Mouse (Mus musculus) urinary bladder, postnatal 36 days (tissue): ENCODE measurements around the gene Hs6st2.

Experiments
- DNase-seq, 2 experiments: peaks; one replicate each; pipeline ENCODE4 v3.0.0; 2022; ENCODE audit warnings: low spot score in 2 of 2, mixed read lengths in 1 of 2

The Hs6st2 gene

DNA sequence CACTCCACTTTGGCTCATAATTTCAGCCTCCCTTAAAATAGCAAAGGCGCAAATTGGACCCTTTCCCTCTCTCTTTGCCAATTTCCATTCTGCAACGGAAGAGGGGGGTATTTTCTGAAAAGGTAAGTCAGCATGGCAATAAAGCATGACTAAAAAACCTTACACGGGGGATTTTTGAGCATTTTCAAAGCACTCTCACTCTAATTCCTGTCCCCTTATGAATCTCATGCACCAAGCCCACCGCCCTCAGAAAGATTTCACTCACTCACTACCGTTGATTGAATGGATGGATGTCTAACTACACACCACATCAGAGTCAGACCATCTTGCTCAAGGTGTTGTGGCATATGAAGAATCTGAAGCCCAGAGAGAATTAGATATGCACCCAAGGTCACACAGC, at the start of gene Hs6st2:
TSS of gene Hs6st2 (minus strand) at position 101 of the 400 bp plus-strand sequence.
- DNase-seq: no peak

DNA sequence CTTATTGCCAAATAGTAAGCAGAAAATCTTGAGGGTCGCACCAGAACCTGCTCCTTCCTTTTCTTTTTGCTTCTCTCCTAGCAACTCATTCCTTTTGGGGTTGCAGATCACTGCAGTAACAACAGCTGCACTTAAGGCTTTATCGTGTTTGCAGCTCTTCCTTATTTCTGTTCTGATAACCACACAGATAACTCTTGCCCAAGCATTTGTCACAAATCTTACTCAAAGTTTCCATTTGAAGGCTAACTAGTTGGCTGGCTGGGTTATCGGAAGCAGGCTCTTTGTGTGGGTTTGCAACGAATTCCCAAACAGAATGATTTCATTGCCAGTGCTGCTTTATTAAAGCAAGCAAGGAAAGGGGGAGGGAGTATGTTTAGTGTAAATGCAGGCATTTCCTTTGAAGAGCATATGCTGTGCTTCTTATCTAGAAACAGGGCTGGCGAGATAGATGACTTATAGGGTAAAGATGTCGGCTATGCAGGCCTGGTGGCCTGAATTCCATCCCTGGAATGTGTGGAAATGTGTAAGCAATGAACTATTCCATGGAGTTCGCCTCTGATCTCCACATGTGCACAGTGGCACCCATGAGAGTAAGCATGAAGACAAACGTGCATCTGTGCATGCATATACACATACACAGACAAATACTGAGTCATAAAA, 32.6 kb upstream of the Hs6st2 start:
- DNase-seq: no peak

DNA sequence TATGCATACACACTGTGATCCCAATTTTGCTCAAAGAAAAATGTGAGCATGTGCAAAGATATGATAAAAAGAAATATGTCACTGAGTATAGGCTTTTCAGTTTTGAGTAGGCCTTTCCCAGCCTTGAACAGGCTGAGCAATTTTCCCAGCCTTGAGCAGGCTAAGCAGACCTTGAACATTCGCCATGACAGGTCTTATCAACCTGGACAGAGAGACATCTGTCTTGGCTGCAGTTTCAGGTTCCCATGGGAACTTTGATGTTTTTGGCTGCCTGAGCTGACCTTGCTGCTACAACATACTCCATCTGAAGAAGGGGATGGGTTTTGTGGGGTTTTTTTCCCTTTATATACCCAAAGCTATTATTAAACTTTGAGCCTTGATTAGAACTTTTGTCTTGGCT, 31.3 kb upstream of the Hs6st2 start:
- DNase-seq: no peak

DNA sequence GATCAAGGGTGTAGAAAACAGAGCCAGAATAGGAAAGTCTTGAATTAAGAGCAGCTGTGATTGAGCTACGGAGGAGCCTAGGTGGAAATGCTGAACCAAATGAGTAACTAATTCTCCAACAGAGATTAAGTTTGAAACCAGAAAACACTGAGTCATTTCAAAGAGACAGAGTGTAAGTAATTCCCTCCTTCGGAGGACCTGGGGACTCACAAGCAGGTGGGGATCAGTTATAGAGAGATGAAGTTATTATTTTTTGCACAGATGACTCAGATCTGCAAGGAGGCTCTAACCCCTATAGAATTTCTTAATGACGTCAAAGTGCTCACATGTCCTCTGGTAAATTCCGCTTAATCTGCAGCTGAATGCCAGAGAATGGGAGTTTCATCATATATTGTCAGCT, 21.2 kb upstream of the Hs6st2 start:
- no peak for DNase-seq

DNA sequence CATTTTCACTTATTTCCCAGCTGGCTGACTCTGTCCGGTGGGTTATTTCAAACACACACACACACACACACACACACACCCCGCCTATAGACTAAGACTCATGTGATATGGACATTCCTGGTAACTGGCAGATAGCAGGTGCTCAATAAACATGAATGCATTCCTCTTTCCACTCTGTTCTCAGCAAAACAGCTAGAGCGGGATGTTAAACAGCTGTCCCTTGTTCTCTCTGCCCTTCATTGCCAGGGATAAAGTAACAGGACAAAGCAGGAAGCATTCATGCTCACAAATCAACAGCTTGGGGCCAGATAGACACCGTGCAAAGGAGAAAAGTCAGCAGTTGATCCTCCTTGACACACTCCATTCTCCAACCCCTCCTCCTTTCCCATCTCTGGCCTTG, 17.4 kb upstream of the Hs6st2 start:
- no peak for DNase-seq

DNA sequence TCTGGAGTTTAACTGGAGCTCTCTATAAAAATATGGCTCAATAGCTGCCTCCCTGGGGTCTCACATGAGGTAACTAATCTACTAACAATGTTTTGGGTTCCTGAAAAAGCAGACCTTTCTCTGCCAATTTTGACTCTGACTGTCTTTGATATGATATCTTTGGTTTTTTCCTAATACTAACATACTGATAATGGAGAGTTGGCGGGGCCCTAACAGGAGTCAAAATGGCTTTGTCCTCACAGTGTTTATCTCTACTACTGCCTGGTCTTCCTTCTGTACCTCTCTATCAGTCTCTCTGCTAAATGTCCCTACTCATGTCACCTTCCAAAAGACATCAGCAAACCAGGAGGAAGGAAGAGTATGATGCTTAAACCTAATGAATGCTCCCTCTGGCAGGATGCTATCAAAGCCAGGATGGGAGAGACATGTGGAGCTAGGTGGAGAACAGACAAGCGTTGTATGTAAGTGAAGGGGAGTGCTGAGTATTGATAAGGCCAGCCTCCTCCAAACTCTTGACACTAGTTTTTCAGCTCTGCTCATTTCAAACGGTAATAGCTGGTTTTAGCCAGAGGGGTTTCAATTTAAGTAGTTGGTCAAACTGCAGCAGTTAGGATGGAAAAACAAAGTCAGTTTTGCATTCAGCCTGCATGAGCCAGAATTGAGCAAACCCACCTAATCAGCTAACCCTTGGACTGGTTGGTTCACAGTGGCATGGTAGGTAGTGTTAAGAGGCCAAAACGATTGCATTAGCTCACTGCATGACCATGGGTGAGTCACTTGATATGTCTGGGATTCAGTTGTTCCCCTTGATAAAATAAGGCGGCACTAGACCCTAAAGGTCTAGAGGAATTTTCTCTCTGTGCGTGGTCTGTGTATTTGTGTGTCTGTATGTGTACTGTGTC, 4.6 kb upstream of the Hs6st2 start:
- DNase-seq: no peak

DNA sequence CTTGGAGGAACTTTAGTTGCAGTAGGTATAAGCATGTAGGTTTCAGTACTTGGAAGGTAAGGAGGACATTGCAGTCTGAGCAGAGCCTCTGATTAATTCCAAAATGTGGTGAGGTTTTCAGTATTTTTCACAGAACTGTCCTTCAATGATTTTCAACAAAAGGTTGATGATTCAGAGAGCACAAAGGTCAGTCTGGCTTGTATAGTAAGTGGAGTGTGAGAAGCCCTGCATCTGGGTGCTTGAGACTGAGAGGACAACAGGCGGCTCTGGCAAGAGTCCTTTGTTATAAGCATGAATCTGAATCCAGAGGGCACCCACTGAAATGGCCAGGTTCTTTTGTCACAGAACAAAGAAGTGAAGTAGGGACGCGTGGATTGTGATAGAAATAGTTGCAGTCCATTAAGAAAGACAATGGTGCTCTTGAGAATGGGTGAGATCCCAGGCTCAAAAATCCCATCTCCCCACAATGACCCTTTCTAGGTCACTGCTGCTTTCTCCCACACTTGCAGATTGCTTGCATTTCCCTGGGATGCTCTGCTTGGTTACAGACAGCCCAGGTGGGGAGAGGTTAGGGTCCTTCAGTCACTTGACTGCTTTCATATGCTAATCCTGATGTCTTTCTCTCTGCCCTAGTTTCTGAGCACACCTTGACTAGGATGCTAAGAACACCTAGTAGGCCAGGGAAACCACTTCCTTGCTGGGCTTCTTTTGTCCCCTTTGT, 2.8 kb upstream of the Hs6st2 start:
- DNase-seq: no peak

DNA sequence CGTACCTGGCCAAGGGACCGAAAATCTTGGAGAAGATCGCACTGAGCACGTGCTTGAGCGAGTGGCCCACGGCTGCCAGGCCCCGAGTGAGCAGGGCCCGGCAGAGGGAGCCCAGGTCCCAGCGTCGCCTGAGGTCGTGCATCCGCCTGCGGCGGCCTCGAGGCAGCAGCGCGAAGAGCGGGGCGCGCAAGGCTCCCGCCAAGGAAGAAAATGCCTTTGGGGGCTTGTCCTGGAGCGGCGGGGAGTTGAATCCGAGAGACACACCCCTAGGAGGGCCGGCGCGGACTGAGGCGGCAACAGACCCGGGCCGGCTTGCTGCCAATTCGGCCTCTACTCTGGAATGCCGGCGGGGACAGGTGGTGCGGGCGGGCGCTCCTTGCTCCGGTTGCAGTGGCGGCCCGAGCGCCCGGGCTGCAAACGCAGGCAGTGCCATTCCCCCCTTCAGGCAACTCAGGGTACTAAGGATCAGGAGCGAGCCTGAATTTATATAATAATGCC, 437 bp downstream of the Hs6st2 start:
- no peak for DNase-seq

DNA sequence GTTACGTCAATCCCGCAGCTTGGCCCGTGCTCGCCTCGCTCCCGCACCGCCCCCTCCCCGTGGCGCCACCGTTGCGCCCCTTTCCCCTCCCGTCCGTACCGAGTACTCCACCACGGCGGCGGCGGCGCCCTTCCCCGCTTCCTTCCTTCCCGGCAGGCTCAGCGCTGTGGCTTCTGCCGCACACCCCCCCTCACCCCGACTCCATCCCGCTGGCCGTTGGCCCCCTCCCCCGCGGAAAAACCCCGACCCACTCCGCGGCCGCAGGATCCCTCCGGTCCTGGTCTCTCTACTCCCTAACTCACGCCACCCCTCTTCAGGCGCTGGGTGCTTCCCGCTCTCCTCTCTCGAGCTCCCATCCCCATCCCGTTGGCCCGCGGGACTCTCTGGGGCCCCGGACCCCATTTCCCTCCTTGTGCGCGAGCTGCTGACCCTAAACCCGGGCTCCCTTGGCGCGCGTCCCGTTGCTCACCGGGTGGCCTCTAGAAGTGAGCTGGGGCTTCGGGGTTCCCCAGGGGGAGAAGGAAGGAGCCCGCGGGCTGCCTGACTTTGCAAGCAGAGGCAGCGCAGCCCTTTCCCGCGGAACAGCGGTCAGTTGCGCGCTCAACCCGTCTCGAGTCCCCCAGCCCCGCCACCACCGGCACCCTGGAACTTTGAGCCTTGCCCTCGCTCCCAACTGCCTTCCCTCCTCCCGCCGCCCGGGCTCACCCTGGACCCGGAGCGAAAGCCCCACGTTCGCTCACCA, 1.1 kb downstream of the Hs6st2 start:
- peak in 1 of 2 experiments; percentile 1 for DNase-seq

DNA sequence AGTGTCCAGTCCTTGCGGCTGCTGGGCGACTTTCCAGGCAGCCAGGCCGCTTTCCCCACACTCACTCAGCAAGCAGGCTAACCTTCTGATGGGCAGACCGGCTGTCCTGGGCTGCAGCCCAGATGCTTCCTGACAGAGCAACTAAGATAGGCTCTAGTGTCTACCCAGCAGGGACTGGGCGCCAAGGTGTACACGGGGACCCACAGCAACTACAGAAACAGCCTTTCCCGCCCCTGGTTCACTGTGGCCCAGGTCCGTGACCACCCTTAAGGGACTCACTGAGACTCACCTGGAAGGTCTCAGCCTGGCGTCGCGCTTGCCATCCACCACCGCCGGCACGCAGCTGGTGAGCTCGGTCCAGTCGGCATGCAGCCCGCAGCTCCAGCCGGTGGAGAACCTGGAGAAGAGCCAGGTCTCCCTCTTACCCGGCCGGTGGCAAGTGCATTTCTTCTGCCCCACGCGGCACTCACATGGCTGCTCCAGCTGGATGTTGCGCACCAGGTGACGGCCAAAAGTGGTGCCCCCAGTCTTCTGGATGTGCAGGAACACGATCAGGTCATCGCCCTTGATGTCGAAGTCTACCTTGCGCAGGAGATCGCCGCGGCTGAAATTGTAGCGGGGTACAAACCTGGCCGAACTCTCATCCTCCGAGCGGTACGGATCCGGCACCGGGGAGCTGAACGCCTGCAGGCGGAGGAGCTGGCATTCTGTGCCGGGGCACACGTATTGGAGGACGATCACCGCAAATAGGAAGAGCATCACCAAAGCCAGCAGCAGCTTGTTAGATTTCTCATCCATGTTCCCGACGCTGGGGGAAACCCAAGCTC, 1.8 kb downstream of the Hs6st2 start:
- DNase-seq: peak in 1 of 2 experiments; percentile 1

DNA sequence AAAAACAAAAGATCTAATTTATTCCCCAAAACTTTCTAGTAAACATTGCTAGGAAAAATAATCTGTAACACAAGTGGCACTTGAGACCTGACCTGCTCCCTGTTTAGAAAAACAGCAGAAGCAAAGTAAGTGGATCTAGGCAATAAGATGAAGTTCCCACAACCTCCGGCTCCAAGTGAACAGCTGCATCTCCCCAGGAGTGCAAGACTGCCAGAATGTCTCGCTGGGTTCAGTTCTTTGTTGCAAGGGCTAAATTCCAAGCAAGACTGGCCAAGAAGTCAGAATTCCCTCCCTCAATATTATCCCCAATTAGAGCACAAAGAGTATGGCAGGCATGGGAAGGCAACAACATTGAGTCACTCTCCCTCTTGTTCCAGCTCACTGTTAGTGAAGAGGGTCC, 23.4 kb downstream of the Hs6st2 start:
- no peak for DNase-seq

DNA sequence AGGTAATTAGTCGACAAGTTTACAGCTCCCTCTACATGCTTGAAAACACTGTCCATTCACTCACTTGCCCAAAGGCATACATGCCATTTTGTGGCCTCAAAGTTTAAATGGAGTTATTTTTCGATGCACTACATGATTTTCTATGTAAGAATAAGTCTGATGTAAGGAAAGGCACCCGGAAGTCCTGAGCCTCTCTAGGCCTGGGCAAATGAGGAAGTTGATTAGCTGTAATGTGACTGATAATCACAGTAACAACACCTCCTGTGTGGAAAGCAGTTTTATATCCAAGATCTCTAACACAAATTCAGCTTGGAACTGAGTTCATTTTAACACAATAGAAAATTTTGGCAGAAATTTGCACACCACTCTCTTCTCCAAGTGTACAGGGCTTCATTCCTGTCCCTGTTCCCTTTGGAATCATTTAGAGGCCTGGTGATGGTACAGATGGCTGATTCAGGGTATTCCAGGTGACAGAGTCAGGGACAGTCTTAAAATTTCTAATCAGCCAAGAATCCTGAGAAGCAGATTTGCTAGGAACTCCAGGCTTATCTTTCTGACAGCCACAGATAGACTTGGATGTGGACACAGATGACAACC, 38.9 kb downstream of the Hs6st2 start:
- DNase-seq: no peak

DNA sequence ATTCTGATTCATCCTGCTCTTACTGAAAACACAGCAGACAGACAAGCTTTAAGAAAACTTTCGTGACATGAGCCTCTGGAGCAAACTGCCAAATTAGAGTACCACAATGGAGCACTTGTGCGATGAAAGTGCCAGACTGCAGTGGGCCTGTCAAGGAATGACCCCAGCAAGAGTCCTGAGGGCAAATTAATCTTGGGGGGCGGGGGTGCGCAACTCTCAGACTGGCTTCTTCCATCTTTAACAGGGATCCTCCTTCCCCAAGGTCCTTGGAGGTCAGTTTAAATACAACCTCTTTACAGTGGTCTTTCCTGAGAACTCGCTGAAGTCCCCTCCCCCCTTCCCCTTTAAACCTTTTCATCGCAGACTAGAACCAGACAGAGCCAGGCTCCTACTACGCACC, 45.9 kb downstream of the Hs6st2 start:
- DNase-seq: no peak

DNA sequence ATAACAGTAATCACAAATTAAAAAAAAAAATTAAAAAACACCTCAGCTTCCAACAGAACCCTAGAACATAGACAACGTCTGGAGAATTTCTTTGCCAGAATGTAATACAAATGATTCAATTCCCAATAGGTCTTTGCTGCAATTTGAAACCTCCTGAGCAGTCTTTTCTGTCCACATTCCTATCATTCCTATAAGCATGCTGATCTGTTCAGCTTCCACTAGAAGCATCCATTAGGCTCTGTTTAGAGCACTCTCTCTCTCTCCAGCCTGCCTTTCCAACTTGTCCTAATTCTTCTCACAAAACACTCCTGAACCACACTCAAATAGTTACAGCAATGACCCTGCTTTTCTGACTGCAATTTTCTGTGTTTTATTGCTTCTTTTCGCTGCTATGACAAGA, 50.3 kb downstream of the Hs6st2 start:
- DNase-seq: no peak

DNA sequence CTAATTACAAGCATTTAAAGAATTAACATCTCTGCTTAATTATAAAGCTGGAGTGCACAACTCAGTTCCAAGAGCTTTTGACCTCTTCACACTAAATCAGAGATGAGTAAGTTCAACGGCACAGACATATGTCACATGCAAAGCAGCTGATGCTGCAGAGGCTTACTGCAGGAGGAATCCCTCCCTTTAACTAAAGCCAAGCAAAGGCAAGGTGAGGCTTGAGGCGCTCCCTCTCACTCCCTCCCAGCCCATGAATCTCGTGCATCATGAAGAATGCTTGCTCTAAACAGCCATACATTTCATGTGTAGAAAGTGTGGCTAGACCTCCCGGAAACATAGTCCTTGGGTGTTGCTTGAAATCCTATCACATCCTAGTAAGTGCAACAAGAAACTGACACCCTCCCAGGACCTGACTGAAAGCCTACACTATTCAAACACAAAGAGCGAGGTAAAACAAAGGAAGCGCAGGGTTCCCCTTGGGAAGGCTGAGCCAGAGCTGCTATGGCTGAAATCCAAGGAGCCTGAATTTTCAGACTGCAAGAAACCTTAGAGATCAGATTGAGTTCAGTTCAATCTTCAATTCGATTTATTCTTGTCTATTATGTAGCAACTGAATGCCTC, 67.2 kb downstream of the Hs6st2 start:
- DNase-seq: no peak

DNA sequence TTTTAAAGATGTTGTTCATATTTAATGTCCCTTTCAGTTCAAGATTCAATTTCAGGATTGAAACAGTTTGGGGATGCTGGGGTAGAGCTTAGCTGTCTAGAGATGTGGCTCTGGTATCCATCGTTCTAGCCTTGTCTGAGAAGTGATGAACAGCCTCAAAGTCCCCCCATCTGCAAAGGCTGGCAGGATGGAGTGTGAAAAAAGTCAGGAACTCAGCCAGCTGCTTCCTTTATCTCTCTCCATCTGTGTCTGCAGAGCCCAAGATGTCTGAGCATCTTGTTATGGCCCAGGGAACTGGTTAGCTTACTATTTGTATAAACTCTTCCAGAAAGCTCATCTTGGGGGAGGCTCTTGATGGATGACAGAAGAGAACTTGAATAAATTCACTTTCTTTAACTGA, 70.9 kb downstream of the Hs6st2 start:
- no peak for DNase-seq

DNA sequence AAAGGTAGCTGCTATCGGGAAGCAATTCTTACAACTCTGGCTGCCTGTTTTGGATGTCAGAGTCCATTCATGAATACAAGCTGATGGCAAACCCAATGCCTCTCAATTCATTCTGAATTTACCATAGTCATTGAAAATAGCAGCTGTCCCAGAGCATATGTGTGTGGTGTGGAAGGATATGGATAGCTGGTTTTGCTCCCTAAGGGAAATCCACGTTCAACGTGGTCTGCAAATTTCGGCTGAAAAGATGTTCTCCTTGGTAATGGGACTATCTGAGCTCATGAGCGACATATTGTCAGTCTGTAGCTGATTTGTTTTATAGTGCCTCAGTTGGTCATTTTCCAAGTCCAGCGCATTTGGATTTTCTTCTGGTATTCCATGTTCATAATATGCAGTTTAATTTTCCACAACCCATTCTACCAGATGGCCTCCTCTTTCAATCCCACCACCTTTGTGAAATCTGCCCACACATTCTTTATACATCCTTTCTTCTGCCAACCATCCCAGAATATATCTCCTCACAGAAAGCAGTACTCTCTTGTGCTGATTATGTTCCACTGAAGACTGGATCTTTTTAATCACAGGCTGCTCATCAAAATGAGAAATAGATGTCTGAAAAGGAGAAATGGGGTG, 75.3 kb downstream of the Hs6st2 start:
- no peak for DNase-seq

DNA sequence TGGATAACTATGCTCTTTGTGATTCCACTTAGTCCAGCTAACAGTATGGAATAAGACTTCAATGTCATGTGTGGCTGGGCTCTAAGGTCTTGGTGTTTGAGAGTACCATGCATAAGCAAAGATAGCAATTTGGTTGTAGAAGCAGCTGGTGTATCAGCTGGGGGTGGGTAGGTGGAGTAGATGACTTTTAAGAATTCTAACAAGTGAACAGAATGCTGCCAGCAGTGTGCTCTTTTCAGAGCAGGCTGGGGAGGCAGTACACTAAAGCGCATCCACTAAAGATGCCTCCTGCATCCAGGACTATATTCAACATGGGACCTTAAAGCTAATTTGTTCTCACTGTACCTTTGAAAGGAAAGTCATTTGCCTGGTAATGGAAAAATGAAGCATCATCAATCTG, 88.9 kb downstream of the Hs6st2 start:
- no peak for DNase-seq

DNA sequence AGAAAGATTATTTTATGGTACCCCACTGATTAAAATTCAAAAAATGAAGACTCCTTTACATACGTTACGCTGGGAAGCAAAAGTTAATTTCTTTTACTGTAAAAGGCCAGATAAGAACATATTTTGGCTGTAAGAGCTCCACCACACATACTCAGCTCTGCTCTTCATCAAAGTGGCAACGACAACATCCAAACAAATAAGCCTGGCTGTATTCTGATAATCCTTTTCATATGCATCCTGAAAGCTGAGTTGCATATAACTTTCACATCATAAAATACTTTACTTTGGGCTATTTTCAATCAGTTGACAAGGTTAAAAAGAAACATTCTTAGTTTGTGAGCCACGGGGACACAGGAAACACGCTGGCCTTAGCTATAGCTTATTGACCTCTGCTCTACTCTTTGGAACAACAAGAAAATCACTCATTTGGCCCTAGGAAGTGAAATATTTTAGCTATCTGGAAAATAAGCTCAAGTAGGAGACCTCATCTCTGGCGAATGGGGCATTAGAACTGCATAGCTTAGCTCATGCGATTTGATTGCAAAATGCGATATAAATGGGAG, 91.1 kb downstream of the Hs6st2 start:
- no peak for DNase-seq
